Mouse (Mus musculus): ENCODE measurements at regions not wholly inside any gene's neighbourhood (a gene's known extent, or its start where the extent isn't known, plus 50 kb on each side); places are given as distances from the start of the nearest gene placed in this dataset.

GRCm38 (mm10) chr19:26501064-26501463 lies 103.8 kb upstream of the Smarca2 start:
- TF ChIP-seq GATA1 (IDR thresholded peaks at IDR 0.05; ENCODE audit: low read depth, low read length), result no peak
- no peak for TF ChIP-seq SIN3A (IDR thresholded peaks at IDR 0.05; ENCODE audit: low read length)
- no peak for TF ChIP-seq SMC3 (IDR thresholded peaks at IDR 0.05; ENCODE audit: low read depth, low read length)
- TF ChIP-seq POLR2A (IDR thresholded peaks at IDR 0.05; ENCODE audit: control insufficient read depth in 1 of 2, insufficient read depth in 1 of 2, low read depth in 1 of 2, low read length in 2 of 2, poor library complexity in 1 of 2), result no peak
- no peak for TF ChIP-seq CTCF (IDR thresholded peaks at IDR 0.05 in 2 of 3, conservative IDR thresholded peaks at IDR 0.05 in 1 of 3; ENCODE audit: control insufficient read depth in 1 of 3, insufficient read depth in 1 of 3, low read depth in 2 of 3, low read length in 3 of 3, poor library complexity in 1 of 3, severe bottlenecking in 1 of 3)
- no peak for TF ChIP-seq ZNF384 (IDR thresholded peaks at IDR 0.05; ENCODE audit: low read depth, low read length)
- TF ChIP-seq HCFC1 (IDR thresholded peaks at IDR 0.05; ENCODE audit: low read depth, low read length), result no peak
- TF ChIP-seq EP300 (IDR thresholded peaks at IDR 0.05; ENCODE audit: low read depth in 1 of 2, low read length in 2 of 2), result no peak
- TF ChIP-seq ZC3H11A (IDR thresholded peaks at IDR 0.05; ENCODE audit: low read depth, low read length), result no peak
- no peak for TF ChIP-seq MAZ (IDR thresholded peaks at IDR 0.05; ENCODE audit: low read depth, low read length)
- TF ChIP-seq CHD2 (IDR thresholded peaks at IDR 0.05; ENCODE audit: low read length), result no peak
- no peak for TF ChIP-seq POLR2AphosphoS2 (IDR thresholded peaks at IDR 0.05; ENCODE audit: low read length)
